Mouse (Mus musculus): ENCODE measurements at regions not wholly inside any gene's neighbourhood (a gene's known extent, or its start where the extent isn't known, plus 50 kb on each side); places are given as distances from the start of the nearest gene placed in this dataset.

- WGBS = 67% methylated on average over 5 of the region's 5 CpGs
- Histone ChIP-seq H3K9me3 (ENCODE audit: control insufficient read depth, low read length) (no peaks in the 10 kb centered on the region), H3K9ac (ENCODE audit: low read length) (no peak overlapping the region), H3K4me2 (ENCODE audit: low read length) (no peak overlapping the region), H3K4me1 (ENCODE audit: control insufficient read depth in 2 of 2, insufficient read depth in 2 of 2, low read length in 2 of 2) (no peaks in the 10 kb centered on the region; a peak in 1 of 4 replicates), H3K36me3 (ENCODE audit: control insufficient read depth, insufficient read depth, low read length) (no peaks in the 10 kb centered on the region), H3K27me3 (ENCODE audit: control insufficient read depth, insufficient read depth, low read length) (no peaks in the 10 kb centered on the region), H3K27ac (replicated peaks in 1 of 2; ENCODE audit: control insufficient read depth in 1 of 2, insufficient read depth in 1 of 2, low read depth in 2 of 2, low read length in 2 of 2) (no peak overlapping the region), H3K4me3 (ENCODE audit: control insufficient read depth in 1 of 2, insufficient read depth in 1 of 2, low read depth in 1 of 2, low read length in 2 of 2) (no peak overlapping the region)
- no peak for ATAC-seq (ENCODE audit: insufficient number of reproducible peaks, insufficient read depth, low FRiP score, low read depth)
These were observed 53.0 kb downstream of the Gm12689 start for GRCm38 (mm10) chr4:99348674-99349073.

GRCm38 (mm10) chr4:99353122-99353774, 57.5 kb downstream of the Gm12689 start:
- ATAC-seq (ENCODE audit: insufficient number of reproducible peaks, insufficient read depth, low FRiP score, low read depth) = no peak
- H3K4me3 ChIP-seq (ENCODE audit: control insufficient read depth in 1 of 2, insufficient read depth in 1 of 2, low read depth in 1 of 2, low read length in 2 of 2) = no peak overlapping the region
- H3K9ac ChIP-seq (ENCODE audit: low read length) = no peak overlapping the region
- H3K36me3 ChIP-seq (ENCODE audit: control insufficient read depth, insufficient read depth, low read length) = no peaks in the 10 kb centered on the region
- no peaks in the 10 kb centered on the region for H3K4me1 ChIP-seq (ENCODE audit: control insufficient read depth in 2 of 2, insufficient read depth in 2 of 2, low read length in 2 of 2)
- no peaks in the 10 kb centered on the region for H3K9me3 ChIP-seq (ENCODE audit: control insufficient read depth, low read length)
- H3K27ac ChIP-seq (replicated peaks in 1 of 2; ENCODE audit: control insufficient read depth in 1 of 2, insufficient read depth in 1 of 2, low read depth in 2 of 2, low read length in 2 of 2) = no peak overlapping the region
- H3K4me2 ChIP-seq (ENCODE audit: low read length) = no peak overlapping the region
- H3K27me3 ChIP-seq (ENCODE audit: control insufficient read depth, insufficient read depth, low read length) = no peaks in the 10 kb centered on the region
- WGBS = 47% methylated on average over 8 of the region's 8 CpGs

- 80% methylated on average over 15 of the region's 17 CpGs for WGBS
- H3K36me3 ChIP-seq (ENCODE audit: control insufficient read depth, insufficient read depth, low read length) = no peaks in the 10 kb centered on the region
- no peaks in the 10 kb centered on the region for H3K4me1 ChIP-seq (ENCODE audit: control insufficient read depth in 2 of 2, insufficient read depth in 2 of 2, low read length in 2 of 2)
- H3K27me3 ChIP-seq (ENCODE audit: control insufficient read depth, insufficient read depth, low read length) = no peaks in the 10 kb centered on the region
- no peak overlapping the region for H3K9ac ChIP-seq (ENCODE audit: low read length)
- no peak overlapping the region for H3K27ac ChIP-seq (replicated peaks in 1 of 2; ENCODE audit: control insufficient read depth in 1 of 2, insufficient read depth in 1 of 2, low read depth in 2 of 2, low read length in 2 of 2)
- no peaks in the 10 kb centered on the region for H3K9me3 ChIP-seq (ENCODE audit: control insufficient read depth, low read length)
- no peak for ATAC-seq (ENCODE audit: insufficient number of reproducible peaks, insufficient read depth, low FRiP score, low read depth)
- peak overlapping the region; percentile 31 for H3K4me2 ChIP-seq (ENCODE audit: low read length)
- H3K4me3 ChIP-seq (ENCODE audit: control insufficient read depth in 1 of 2, insufficient read depth in 1 of 2, low read depth in 1 of 2, low read length in 2 of 2) = no peak overlapping the region; a peak in 1 of 4 replicates
These were observed 58.5 kb downstream of the Gm12689 start for GRCm38 (mm10) chr4:99354241-99354640.

GRCm38 (mm10) chr4:99354835-99355234, 59.1 kb downstream of the Gm12689 start:
- ATAC-seq (ENCODE audit: insufficient number of reproducible peaks, insufficient read depth, low FRiP score, low read depth) = no peak
- 57% methylated on average over 9 of the region's 9 CpGs for WGBS
- H3K4me2 ChIP-seq (ENCODE audit: low read length) = peak overlapping the region; percentile 31
- H3K36me3 ChIP-seq (ENCODE audit: control insufficient read depth, insufficient read depth, low read length) = no peaks in the 10 kb centered on the region
- no peak overlapping the region for H3K9ac ChIP-seq (ENCODE audit: low read length)
- H3K27me3 ChIP-seq (ENCODE audit: control insufficient read depth, insufficient read depth, low read length) = no peaks in the 10 kb centered on the region
- H3K9me3 ChIP-seq (ENCODE audit: control insufficient read depth, low read length) = peaks cover 4% of the 10 kb centered on the region; the same call in 1 of the 2 replicates
- H3K4me3 ChIP-seq (ENCODE audit: control insufficient read depth in 1 of 2, insufficient read depth in 1 of 2, low read depth in 1 of 2, low read length in 2 of 2) = no peak overlapping the region
- H3K4me1 ChIP-seq (ENCODE audit: control insufficient read depth in 2 of 2, insufficient read depth in 2 of 2, low read length in 2 of 2) = no peaks in the 10 kb centered on the region
- no peak overlapping the region for H3K27ac ChIP-seq (replicated peaks in 1 of 2; ENCODE audit: control insufficient read depth in 1 of 2, insufficient read depth in 1 of 2, low read depth in 2 of 2, low read length in 2 of 2)

GRCm38 (mm10) chr4:99368036-99368435, 72.3 kb downstream of the Gm12689 start:
- no peak for ATAC-seq (ENCODE audit: insufficient number of reproducible peaks, insufficient read depth, low FRiP score, low read depth)
- Histone ChIP-seq H3K4me2 (ENCODE audit: low read length) (no peak overlapping the region), H3K4me3 (ENCODE audit: control insufficient read depth in 1 of 2, insufficient read depth in 1 of 2, low read depth in 1 of 2, low read length in 2 of 2) (no peak overlapping the region), H3K36me3 (ENCODE audit: control insufficient read depth, insufficient read depth, low read length) (no peaks in the 10 kb centered on the region), H3K9ac (ENCODE audit: low read length) (no peak overlapping the region), H3K4me1 (ENCODE audit: control insufficient read depth in 2 of 2, insufficient read depth in 2 of 2, low read length in 2 of 2) (no peaks in the 10 kb centered on the region), H3K27ac (replicated peaks in 1 of 2; ENCODE audit: control insufficient read depth in 1 of 2, insufficient read depth in 1 of 2, low read depth in 2 of 2, low read length in 2 of 2) (no peak overlapping the region), H3K27me3 (ENCODE audit: control insufficient read depth, insufficient read depth, low read length) (no peaks in the 10 kb centered on the region), H3K9me3 (ENCODE audit: control insufficient read depth, low read length) (no peaks in the 10 kb centered on the region)
- WGBS = 62% methylated on average over 9 of the region's 9 CpGs

- H3K9ac ChIP-seq (ENCODE audit: low read length) = no peak overlapping the region
- WGBS = 69% methylated on average over 5 of the region's 5 CpGs
- H3K9me3 ChIP-seq (ENCODE audit: control insufficient read depth, low read length) = no peaks in the 10 kb centered on the region
- no peak overlapping the region for H3K27ac ChIP-seq (replicated peaks in 1 of 2; ENCODE audit: control insufficient read depth in 1 of 2, insufficient read depth in 1 of 2, low read depth in 2 of 2, low read length in 2 of 2)
- ATAC-seq (ENCODE audit: insufficient number of reproducible peaks, insufficient read depth, low FRiP score, low read depth) = no peak
- no peaks in the 10 kb centered on the region for H3K4me1 ChIP-seq (ENCODE audit: control insufficient read depth in 2 of 2, insufficient read depth in 2 of 2, low read length in 2 of 2)
- no peaks in the 10 kb centered on the region for H3K27me3 ChIP-seq (ENCODE audit: control insufficient read depth, insufficient read depth, low read length)
- H3K36me3 ChIP-seq (ENCODE audit: control insufficient read depth, insufficient read depth, low read length) = no peaks in the 10 kb centered on the region
- H3K4me2 ChIP-seq (ENCODE audit: low read length) = no peak overlapping the region
- H3K4me3 ChIP-seq (ENCODE audit: control insufficient read depth in 1 of 2, insufficient read depth in 1 of 2, low read depth in 1 of 2, low read length in 2 of 2) = no peak overlapping the region
These were observed 75.5 kb downstream of the Gm12689 start for GRCm38 (mm10) chr4:99371162-99371561.

- ATAC-seq (ENCODE audit: insufficient number of reproducible peaks, insufficient read depth, low FRiP score, low read depth) = no peak
- H3K4me3 ChIP-seq (ENCODE audit: control insufficient read depth in 1 of 2, insufficient read depth in 1 of 2, low read depth in 1 of 2, low read length in 2 of 2) = no peak overlapping the region
- H3K4me2 ChIP-seq (ENCODE audit: low read length) = no peak overlapping the region
- WGBS = 10% methylated on average over 1 of the region's 1 CpGs
- no peaks in the 10 kb centered on the region for H3K36me3 ChIP-seq (ENCODE audit: control insufficient read depth, insufficient read depth, low read length)
- H3K27me3 ChIP-seq (ENCODE audit: control insufficient read depth, insufficient read depth, low read length) = no peaks in the 10 kb centered on the region; the same call in 1 of the 2 replicates
- H3K4me1 ChIP-seq (ENCODE audit: control insufficient read depth in 2 of 2, insufficient read depth in 2 of 2, low read length in 2 of 2) = no peaks in the 10 kb centered on the region
- no peak overlapping the region for H3K27ac ChIP-seq (replicated peaks in 1 of 2; ENCODE audit: control insufficient read depth in 1 of 2, insufficient read depth in 1 of 2, low read depth in 2 of 2, low read length in 2 of 2)
- no peaks in the 10 kb centered on the region for H3K9me3 ChIP-seq (ENCODE audit: control insufficient read depth, low read length)
- no peak overlapping the region for H3K9ac ChIP-seq (ENCODE audit: low read length)
These were observed 80.5 kb downstream of the Gm12689 start for GRCm38 (mm10) chr4:99376171-99376570.

GRCm38 (mm10) chr4:99376911-99377310, 81.2 kb downstream of the Gm12689 start:
- WGBS = 29% methylated on average over 9 of the region's 9 CpGs
- Histone ChIP-seq H3K36me3 (ENCODE audit: control insufficient read depth, insufficient read depth, low read length) (no peaks in the 10 kb centered on the region), H3K27ac (replicated peaks in 1 of 2; ENCODE audit: control insufficient read depth in 1 of 2, insufficient read depth in 1 of 2, low read depth in 2 of 2, low read length in 2 of 2) (no peak overlapping the region), H3K4me1 (ENCODE audit: control insufficient read depth in 2 of 2, insufficient read depth in 2 of 2, low read length in 2 of 2) (no peaks in the 10 kb centered on the region), H3K9me3 (ENCODE audit: control insufficient read depth, low read length) (no peaks in the 10 kb centered on the region), H3K9ac (ENCODE audit: low read length) (no peak overlapping the region), H3K4me3 (ENCODE audit: control insufficient read depth in 1 of 2, insufficient read depth in 1 of 2, low read depth in 1 of 2, low read length in 2 of 2) (no peak overlapping the region), H3K27me3 (ENCODE audit: control insufficient read depth, insufficient read depth, low read length) (no peaks in the 10 kb centered on the region; the same call in 1 of the 2 replicates), H3K4me2 (ENCODE audit: low read length) (no peak overlapping the region)
- no peak for ATAC-seq (ENCODE audit: insufficient number of reproducible peaks, insufficient read depth, low FRiP score, low read depth)

Data from heart, embryonic 14.5 days (tissue).